Mouse (Mus musculus): Measurements from ENCODE around the gene Usp40.
"Not testable (repeated sequence)": the region's sequence is repeated elsewhere in the genome, so short reads cannot be mapped to it uniquely, and the experiment has no call there.

Gene Usp40

GRCm38 (mm10) chr1:88008211-88008697 is at the start of gene Usp40:
Gene Usp40, minus strand, starts transcription at chr1:88008551.
- DNase-seq (ENCODE audit: low read depth, low spot score), result peak; percentile 88

DNA sequence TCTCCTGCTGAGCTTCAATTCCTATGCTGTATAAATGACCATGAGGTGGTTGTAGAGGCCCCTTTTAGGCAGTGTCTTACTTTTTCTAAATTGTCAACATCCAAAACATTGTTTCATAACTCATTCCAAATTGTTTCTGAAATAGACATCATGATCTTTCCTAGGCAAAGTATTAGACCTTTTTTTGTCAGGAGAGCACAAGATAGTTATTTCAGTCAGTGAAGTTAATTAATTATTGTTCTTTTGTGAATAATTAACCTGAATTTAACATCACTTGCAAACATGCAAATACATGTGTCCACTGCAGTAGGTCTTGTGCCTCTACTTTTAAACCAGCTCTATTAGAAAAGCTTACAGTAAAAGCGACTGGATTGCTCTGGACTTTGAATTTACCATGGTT is 46.7 kb upstream of the Usp40 start, which contains the start of gene Ugt1a10:
Gene Ugt1a10, plus strand, starts transcription at position 301 of the 400 bp plus-strand sequence.
- DNase-seq (ENCODE audit: low read depth, low spot score), result no peak

- DNase-seq (ENCODE audit: low read depth, low spot score), result not testable (repeated sequence)
These were observed 39.1 kb upstream of the Usp40 start for GRCm38 (mm10) chr1:88047408-88047807.

DNA sequence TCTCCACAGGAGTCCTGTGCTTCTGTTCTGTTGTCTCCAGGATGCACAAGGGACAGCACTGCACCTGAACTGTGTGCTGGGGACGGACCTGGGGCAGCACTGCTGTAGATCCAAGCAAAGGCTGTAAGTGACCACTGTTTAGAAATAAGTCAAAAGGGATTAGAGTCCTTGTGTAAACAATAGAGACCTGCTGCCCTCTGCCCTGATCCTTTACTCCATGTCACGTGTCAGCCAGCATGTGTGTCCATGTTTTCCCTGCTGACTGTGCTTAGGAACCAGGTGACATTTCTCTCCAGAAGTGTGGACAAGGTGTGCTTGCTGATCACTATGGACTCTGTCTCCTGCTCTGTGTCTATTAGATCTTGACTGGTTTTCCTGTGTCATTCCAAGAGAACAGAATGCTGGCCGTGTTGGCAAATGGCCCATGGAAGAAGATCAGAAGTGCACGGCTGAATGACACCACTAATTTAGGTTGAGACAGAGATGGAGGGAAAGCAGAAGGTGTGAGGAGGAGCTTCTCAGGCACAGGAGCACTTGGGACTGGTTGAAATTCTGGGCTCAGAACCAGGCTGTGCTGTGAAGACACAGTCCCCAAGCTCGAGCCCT is 36.6 kb upstream of the Usp40 start:
- not testable (repeated sequence) for DNase-seq (ENCODE audit: low read depth, low spot score)

DNA sequence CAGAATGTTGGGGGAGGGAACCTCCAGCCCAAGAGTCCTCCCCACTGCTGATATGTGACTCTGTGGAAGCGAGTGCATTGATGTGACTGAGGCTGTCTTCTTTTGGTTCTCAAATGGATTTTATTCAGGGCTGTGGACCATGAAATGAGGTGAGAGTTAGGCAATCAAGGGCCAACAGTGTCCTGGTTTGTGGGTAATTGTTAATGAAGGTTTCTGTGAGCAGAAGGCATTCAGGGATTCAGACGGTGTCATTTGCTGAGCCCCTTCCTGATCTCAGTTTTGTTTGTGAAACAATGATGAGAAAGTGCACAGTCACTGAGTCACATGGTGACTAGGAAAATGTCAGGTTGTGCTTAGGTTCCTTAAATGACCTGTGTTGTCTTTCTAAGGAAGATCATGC is 34.7 kb upstream of the Usp40 start:
- DNase-seq (ENCODE audit: low read depth, low spot score), result not testable (repeated sequence)

- not testable (repeated sequence) for DNase-seq (ENCODE audit: low read depth, low spot score)
These were observed 16.9 kb upstream of the Usp40 start for GRCm38 (mm10) chr1:88025244-88025643.

- no peak for DNase-seq (ENCODE audit: low read depth, low spot score)
These were observed 7.0 kb upstream of the Usp40 start for GRCm38 (mm10) chr1:88015371-88015770.

- DNase-seq (ENCODE audit: low read depth, low spot score), result no peak
These were observed 6.3 kb upstream of the Usp40 start for GRCm38 (mm10) chr1:88014671-88015070.

- no peak for DNase-seq (ENCODE audit: low read depth, low spot score)
These were observed 5.8 kb upstream of the Usp40 start for GRCm38 (mm10) chr1:88014194-88014593.

DNA sequence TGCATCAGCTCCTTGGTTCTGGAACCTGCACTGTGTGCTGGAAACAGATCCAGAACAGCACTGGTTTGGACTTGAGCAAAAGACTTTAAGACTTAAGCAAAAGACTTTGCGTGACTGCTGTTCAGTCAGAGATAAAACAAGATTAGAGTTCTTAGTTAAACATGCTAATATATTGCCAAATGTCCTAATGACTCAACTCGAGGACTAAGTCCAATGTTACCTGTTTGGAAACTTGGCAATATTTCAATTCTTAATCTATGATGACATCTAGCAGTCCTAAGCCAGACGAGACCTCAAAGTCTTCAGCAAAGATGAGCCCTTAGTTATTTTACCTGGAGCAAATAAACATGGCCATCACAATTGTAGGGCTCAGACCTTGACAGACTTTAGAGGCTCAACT is 5.4 kb upstream of the Usp40 start:
- DNase-seq (ENCODE audit: low read depth, low spot score), result no peak

DNA sequence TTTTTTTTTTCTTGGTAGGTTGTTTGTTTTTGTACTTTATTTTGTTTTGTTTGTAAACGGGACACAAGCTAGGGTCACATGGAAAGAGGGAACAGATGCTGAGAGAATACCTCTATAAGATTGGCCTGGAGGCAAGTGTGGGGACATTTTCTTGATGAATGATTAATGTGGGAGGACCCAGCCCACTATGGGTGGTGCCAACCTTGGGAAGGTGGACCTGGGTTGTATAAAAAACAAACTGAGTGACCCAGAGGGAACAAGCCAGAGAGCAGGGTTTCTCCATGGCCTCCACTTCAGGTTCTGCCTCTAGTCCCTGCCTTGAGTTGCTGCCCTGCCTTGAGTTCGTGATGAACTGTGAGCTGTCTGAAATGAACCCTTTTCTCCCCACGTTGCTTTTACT is 1.2 kb upstream of the Usp40 start:
- no peak for DNase-seq (ENCODE audit: low read depth, low spot score)

- DNase-seq (ENCODE audit: low read depth, low spot score), result peak; percentile 8
These were observed 384 bp upstream of the Usp40 start for GRCm38 (mm10) chr1:88008735-88009134.

- no peak for DNase-seq (ENCODE audit: low read depth, low spot score)
These were observed 600 bp downstream of the Usp40 start for GRCm38 (mm10) chr1:88007692-88008210.

DNA sequence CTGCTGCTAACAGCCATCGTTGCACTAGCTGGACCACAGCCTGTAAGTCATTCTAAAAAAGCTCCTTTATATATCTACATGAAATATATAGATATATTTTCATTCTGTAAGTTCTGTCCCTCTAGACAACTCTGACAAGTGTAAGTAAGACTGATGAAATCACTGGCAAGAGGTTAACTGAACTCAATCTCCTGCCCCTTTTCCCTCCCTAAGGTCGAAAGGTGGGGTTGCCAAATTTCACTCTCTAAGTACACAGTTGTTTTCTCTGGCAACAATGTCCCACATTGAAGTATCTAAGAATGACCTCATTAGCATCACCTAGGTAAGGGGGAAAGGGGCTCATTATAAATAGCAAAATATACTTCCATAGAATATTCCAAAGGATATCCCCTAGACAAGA is 15.6 kb downstream of the Usp40 start:
- no peak for DNase-seq (ENCODE audit: low read depth, low spot score)

DNA sequence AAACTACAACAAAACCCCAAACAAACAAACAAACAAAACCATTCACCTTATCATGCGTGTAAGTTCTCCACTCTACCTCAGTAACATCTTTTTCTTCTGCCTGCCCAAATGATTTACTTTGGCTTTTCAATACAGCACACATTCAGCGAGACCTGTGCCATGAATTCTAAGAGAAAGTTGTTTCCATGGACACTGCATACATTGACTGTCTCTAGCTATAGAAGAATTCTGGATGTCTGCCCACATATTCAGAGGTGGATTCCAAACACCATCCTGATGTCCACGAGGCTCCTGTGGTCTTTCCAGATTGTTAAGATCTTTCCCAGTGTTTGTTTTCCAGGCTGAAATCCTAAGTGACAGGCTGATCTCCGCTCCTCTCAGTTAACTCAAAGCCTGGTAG is 26.1 kb downstream of the Usp40 start:
- no peak for DNase-seq (ENCODE audit: low read depth, low spot score)

GRCm38 (mm10) chr1:87970381-87970780 is 38.0 kb downstream of the Usp40 start:
- no peak for DNase-seq (ENCODE audit: low read depth, low spot score)

DNA sequence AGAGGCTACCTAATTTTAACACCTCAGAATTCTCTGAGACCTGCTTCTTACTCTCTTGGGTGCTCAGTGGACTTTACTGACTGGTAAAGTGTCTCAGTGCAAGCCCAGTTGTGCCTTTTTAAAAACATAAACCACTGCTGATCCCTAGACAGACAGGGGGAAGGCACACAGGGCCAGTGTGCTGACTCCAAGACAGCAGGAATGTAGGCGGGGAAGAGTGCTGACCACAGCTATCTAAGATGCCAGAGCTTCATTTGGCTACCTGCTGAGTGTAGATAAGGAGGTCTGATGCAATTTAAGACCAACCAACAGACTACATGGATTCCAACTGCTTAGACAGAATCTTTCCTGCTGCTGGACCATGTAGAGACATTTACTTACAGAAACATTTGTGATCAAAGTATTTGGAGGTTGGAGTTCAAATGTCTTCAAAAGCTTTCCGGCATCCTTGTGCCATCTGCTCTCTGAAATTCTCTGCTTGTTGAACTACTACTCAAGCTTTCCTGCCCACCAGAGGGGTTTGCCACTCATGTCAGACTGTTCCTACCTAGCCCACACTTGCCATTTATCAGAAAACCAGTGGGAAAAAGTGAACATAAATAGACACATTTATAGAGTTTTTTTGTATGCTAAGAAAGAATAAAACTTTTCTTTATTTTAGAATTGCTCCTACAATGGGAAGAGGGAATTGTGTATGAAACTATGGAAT is 46.7 kb downstream of the Usp40 start:
- DNase-seq (ENCODE audit: low read depth, low spot score), result no peak

DNA sequence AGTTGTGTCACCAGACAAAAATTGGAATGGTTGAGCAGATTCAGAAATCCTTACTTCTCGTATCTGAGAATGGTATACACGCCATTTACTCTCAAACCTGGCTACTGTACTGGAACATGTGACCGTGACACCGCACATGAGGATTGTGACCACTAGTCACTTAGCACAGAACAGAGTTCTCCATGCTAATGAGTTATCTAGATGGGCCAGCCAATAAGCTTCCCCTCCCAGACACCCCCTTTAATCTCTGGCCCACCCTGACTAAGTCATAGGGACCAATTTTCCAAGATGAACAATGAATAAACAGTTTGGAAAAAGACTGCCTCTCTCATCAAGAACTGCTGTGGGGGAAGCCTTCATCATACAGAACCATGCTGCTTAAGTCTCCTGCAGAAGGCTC is 47.6 kb downstream of the Usp40 start:
- no peak for DNase-seq (ENCODE audit: low read depth, low spot score)

GRCm38 (mm10) chr1:87959998-87960431 is 48.3 kb downstream of the Usp40 start:
- DNase-seq (ENCODE audit: low read depth, low spot score), result peak; percentile 52

DNA sequence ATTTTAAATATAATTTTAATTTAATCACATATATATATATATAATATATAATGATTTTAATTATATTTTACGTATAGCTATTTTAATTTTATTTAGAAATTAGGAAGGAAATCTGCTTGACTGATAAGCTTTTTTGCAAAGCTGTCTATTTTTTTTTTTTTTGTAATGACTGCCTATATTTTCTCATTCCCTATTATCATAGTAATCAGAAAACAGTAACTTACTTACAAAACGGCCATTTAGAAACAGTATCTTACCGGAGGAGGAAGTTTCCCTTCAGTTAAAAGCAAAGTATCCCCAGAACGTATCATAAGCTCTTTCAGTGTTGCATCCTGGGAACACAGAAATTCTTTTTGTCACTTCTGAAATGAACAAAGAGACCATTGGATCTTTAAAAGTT is 48.8 kb downstream of the Usp40 start:
- no peak for DNase-seq (ENCODE audit: low read depth, low spot score)

DNA sequence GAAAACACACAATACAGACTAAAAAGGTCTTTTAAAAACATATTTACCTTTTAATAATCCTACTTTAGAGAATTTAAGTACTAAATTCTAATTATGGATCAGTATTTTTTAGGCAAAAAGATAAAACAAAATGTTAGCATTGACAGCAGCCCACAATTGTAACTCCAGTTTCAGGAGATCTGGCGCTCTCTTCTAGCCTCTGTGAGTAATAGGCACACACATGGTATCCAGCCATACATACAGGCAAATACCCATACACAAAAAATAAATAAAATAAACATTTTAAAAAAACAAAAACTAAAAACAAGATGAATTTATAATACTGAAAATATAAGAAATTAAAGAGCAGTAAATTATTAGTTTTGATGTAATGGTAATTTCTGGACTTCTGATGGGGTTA is 49.4 kb downstream of the Usp40 start:
- no peak for DNase-seq (ENCODE audit: low read depth, low spot score)

DNA sequence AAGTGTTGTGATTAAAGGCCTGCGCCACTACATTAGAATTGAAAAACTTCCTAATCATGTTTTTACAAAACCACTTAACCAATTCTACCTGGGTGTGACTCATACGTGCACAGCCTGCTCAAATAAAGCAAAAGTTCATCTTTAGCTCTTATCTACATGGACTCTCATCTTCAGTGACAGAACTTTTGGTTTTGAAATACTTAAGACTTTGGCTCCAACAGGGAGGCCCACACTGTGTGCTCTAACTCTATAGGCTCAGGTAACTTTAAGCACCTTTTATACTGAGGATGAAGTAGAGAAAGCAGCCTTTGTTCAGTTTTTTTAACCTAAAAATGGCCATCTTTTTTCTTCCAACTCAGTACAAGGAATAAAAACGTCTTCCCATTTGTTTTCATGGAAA is 55.3 kb downstream of the Usp40 start:
- DNase-seq (ENCODE audit: low read depth, low spot score), result no peak

DNA sequence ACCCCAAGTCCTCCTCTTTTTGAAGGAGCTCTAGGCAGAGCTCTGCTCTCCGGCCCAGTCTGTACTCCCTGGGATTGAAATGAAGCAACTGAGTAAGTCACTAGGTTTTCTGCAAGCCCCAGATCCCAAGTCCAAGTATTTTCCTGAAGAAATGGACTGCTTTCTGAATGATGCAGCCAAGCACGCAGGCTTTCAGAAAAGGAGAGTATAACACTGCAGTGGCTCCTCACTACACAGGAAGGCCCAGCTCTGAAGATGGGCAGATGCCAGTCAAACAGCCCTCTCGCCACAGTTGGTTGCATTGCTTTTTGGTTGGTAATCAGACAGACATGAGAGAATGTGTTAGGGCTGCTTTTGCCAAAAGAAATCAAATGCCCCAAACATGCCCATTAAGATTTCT is 56.7 kb downstream of the Usp40 start:
- no peak for DNase-seq (ENCODE audit: low read depth, low spot score)
